Mouse (Mus musculus): ENCODE results near the gene Tbc1d21. TPM values are rescaled to one million over a fixed set of nuclear protein-coding genes. Genes with fewer than 3 reads are reported as not detected.

Gene Tbc1d21
- polyA plus RNA-seq, 1 experiment from 2014 or later = not detected

DNA sequence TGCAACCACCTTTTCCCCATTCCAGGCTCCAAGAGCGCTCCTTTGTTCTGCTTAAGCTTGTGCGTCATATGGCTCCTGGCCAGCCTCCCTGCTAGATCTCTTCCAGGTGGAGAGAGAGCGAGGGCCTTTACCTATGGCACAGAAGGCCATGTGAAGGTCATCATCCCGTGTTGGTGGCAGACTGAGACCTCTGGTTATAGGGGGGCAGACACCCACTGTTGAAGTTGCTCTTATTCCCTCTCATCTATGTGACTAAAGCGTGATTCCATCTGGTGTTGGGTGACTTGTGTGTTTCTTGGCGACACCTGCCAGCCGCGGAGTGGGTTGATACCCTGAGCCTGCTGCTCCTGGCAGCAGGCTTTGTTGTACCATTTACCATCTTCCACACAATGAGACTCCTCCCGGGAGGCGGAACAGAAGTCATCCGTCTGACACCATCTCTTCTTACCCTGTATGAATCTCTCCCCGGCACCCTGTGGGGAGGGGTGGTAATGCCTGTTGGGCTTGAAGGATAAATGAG is 3.7 kb upstream of the Tbc1d21 start:
- ATAC-seq (ENCODE audit: insufficient number of reproducible peaks, low FRiP score, low TSS enrichment, low read depth) = no peak
- no peaks in the 10 kb centered on the region for H3K27me3 ChIP-seq
- H3K9me3 ChIP-seq (replicated peaks) = no peaks in the 10 kb centered on the region
- no peaks in the 10 kb centered on the region for H3K36me3 ChIP-seq
- 67% methylated on average over 12 of the region's 12 CpGs for WGBS
- no peak overlapping the region for H3K9ac ChIP-seq
- H3K4me3 ChIP-seq (replicated peaks) = no peak overlapping the region
- no peaks in the 10 kb centered on the region for H3K4me1 ChIP-seq
- H3K4me2 ChIP-seq (replicated peaks) = no peak overlapping the region
- H3K27ac ChIP-seq (replicated peaks) = no peak overlapping the region

DNA sequence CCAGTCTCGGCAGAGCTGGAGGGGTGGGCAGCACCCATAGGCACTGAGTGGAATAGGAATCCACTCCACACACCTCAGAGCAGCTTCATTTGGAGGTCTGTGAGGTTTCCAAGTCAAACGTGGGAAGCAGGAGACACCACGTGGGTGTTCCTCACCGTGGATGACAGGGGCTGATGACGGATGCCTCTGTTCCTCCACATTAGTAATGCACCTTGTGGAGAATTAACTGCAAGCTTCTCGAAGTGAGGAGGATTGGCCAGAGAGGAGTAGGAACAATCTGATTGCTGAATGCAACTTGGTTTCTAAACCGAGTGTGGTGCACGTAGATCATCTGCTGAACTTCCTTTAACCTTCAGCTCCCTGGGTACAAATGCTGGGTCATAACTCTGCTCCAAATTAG is 1.7 kb upstream of the Tbc1d21 start:
- Histone ChIP-seq H3K4me2 (replicated peaks) (no peak overlapping the region), H3K9ac (no peak overlapping the region), H3K4me1 (no peaks in the 10 kb centered on the region), H3K4me3 (replicated peaks) (no peak overlapping the region), H3K36me3 (no peaks in the 10 kb centered on the region), H3K9me3 (replicated peaks) (no peaks in the 10 kb centered on the region), H3K27me3 (no peaks in the 10 kb centered on the region), H3K27ac (replicated peaks) (no peak overlapping the region)
- whole genome bisulfite sequencing = 36% methylated on average over 8 of the region's 8 CpGs
- no peak for ATAC-seq (ENCODE audit: insufficient number of reproducible peaks, low FRiP score, low TSS enrichment, low read depth)

GRCm38 (mm10) chr9:58369644-58370043 is 611 bp downstream of the Tbc1d21 start:
- ATAC-seq (ENCODE audit: insufficient number of reproducible peaks, low FRiP score, low TSS enrichment, low read depth) = no peak
- H3K27ac ChIP-seq (replicated peaks) = no peak overlapping the region
- H3K4me2 ChIP-seq (replicated peaks) = no peak overlapping the region
- no peaks in the 10 kb centered on the region for H3K36me3 ChIP-seq
- H3K9ac ChIP-seq = no peak overlapping the region
- no peaks in the 10 kb centered on the region for H3K4me1 ChIP-seq
- no peaks in the 10 kb centered on the region for H3K27me3 ChIP-seq
- H3K4me3 ChIP-seq (replicated peaks) = no peak overlapping the region
- WGBS = 45% methylated on average over 6 of the region's 6 CpGs
- no peaks in the 10 kb centered on the region for H3K9me3 ChIP-seq (replicated peaks)

DNA sequence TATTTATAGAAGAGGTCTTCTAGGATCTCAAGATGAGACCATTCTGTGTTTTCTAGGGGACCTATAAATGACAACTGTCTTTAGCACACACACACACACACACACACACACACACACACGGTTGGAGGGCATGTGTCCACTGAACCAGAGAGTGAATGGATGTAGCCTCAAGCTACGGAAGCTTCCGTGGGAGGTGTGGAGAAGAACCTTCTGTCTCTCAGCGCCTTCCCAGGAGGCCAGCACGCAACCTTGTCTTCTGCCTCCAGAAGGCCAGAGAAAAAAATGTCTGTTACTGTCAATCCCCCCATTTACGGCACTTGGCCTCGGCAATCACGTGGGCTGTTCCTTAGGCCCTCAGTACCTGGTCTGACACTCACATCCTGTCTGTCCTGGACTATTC is 5.9 kb downstream of the Tbc1d21 start:
- no peak for ATAC-seq (ENCODE audit: insufficient number of reproducible peaks, low FRiP score, low TSS enrichment, low read depth)
- WGBS = 85% methylated on average over 8 of the region's 8 CpGs
- no peaks in the 10 kb centered on the region for H3K27me3 ChIP-seq
- no peaks in the 10 kb centered on the region; the same call in 1 of the 2 replicates for H3K4me1 ChIP-seq
- H3K36me3 ChIP-seq = no peaks in the 10 kb centered on the region
- no peaks in the 10 kb centered on the region for H3K9me3 ChIP-seq (replicated peaks)
- no peak overlapping the region for H3K9ac ChIP-seq
- no peak overlapping the region for H3K4me3 ChIP-seq (replicated peaks)
- no peak overlapping the region for H3K27ac ChIP-seq (replicated peaks)
- no peak overlapping the region for H3K4me2 ChIP-seq (replicated peaks)

GRCm38 (mm10) chr9:58361956-58362355 is 8.3 kb downstream of the Tbc1d21 start:
- H3K36me3 ChIP-seq = no peaks in the 10 kb centered on the region
- H3K4me3 ChIP-seq (replicated peaks) = no peak overlapping the region
- ATAC-seq (ENCODE audit: insufficient number of reproducible peaks, low FRiP score, low TSS enrichment, low read depth) = no peak
- WGBS = 72% methylated on average over 7 of the region's 7 CpGs
- H3K9ac ChIP-seq = no peak overlapping the region
- no peaks in the 10 kb centered on the region for H3K9me3 ChIP-seq (replicated peaks)
- no peaks in the 10 kb centered on the region; the same call in 1 of the 2 replicates for H3K4me1 ChIP-seq
- no peak overlapping the region for H3K4me2 ChIP-seq (replicated peaks)
- no peak overlapping the region for H3K27ac ChIP-seq (replicated peaks)
- no peaks in the 10 kb centered on the region for H3K27me3 ChIP-seq

DNA sequence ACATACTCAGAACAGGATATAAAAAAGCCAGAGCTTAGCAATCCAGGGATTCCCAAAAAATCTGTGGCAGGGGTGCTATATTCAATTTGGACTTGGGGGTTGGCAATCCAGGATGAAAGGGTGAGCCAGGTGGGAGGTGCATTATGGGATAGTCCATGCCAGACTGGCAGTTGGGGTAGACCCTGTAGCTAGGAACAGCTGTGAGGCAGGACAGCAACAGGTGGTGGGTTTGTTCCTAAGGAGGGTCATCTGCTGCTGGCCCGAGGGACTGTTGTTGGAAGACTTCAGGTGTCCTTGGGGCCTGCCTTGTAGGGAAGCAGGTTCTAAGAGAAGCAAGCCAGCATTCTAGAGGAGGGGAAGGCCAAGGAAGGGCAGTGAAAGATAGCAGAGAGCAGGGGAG is 8.9 kb downstream of the Tbc1d21 start:
- H3K27me3 ChIP-seq = no peaks in the 10 kb centered on the region
- H3K4me1 ChIP-seq = no peaks in the 10 kb centered on the region; the same call in 1 of the 2 replicates
- ATAC-seq (ENCODE audit: insufficient number of reproducible peaks, low FRiP score, low TSS enrichment, low read depth) = no peak
- no peak overlapping the region for H3K9ac ChIP-seq
- no peaks in the 10 kb centered on the region for H3K36me3 ChIP-seq
- no peak overlapping the region for H3K4me2 ChIP-seq (replicated peaks)
- no peaks in the 10 kb centered on the region for H3K9me3 ChIP-seq (replicated peaks)
- 76% methylated on average over 1 of the region's 1 CpGs for WGBS
- no peak overlapping the region for H3K27ac ChIP-seq (replicated peaks)
- no peak overlapping the region for H3K4me3 ChIP-seq (replicated peaks)

GRCm38 (mm10) chr9:58355262-58356050 is 14.8 kb downstream of the Tbc1d21 start:
- no peaks in the 10 kb centered on the region for H3K4me1 ChIP-seq
- H3K27me3 ChIP-seq = no peaks in the 10 kb centered on the region
- H3K9ac ChIP-seq = no peak overlapping the region
- H3K4me3 ChIP-seq (replicated peaks) = no peak overlapping the region
- no peaks in the 10 kb centered on the region for H3K9me3 ChIP-seq (replicated peaks)
- no peaks in the 10 kb centered on the region for H3K36me3 ChIP-seq
- H3K27ac ChIP-seq (replicated peaks) = no peak overlapping the region
- 28% methylated on average over 6 of the region's 6 CpGs for WGBS
- no peak for ATAC-seq (ENCODE audit: insufficient number of reproducible peaks, low FRiP score, low TSS enrichment, low read depth)
- no peak overlapping the region for H3K4me2 ChIP-seq (replicated peaks)

DNA sequence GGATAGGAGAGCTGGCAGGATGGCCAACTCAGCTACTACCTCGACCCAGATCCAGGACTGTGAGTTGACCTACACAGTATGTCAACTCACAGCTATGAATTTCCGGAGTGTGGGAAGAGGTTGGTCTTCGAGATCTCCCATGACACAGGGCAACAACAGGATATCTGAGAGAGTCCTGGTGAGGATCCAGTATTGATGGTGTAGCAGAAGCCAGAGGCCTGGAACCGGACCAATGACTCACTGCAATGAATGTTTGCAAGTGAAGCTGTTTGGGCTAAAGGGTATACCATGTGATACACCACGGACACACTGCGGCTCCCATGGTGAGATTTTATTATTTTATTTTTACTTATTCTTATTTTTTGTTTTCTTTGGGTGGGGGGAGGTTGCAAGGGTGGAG is 15.6 kb downstream of the Tbc1d21 start:
- H3K4me3 ChIP-seq (replicated peaks) = no peak overlapping the region
- no peak overlapping the region for H3K27ac ChIP-seq (replicated peaks)
- H3K9me3 ChIP-seq (replicated peaks) = no peaks in the 10 kb centered on the region
- 81% methylated on average over 6 of the region's 6 CpGs for WGBS
- H3K36me3 ChIP-seq = no peaks in the 10 kb centered on the region
- H3K27me3 ChIP-seq = no peaks in the 10 kb centered on the region
- H3K4me2 ChIP-seq (replicated peaks) = no peak overlapping the region
- no peak for ATAC-seq (ENCODE audit: insufficient number of reproducible peaks, low FRiP score, low TSS enrichment, low read depth)
- H3K9ac ChIP-seq = no peak overlapping the region
- H3K4me1 ChIP-seq = no peaks in the 10 kb centered on the region

DNA sequence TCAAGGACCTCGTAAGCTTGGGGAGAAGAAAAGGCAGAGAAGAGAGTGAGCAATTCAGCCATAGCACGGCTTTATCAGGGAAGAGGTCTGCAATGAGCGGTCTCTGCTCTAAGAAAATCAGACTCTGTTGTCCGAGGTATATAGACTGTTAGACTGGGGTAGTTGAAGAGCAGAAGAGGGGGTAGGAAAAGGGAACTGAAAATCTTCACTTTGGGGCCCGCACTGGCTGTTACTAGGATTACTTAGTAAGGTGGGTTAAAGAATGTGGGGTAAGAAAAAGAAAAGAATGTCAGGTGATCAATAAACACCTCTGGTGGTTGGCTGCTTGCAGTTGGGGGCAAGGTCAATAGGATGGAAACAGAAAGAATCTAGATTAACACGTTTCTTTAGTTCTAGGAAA is 17.0 kb downstream of the Tbc1d21 start:
- 78% methylated on average over 6 of the region's 6 CpGs for WGBS
- no peak for ATAC-seq (ENCODE audit: insufficient number of reproducible peaks, low FRiP score, low TSS enrichment, low read depth)
- H3K27me3 ChIP-seq = no peaks in the 10 kb centered on the region
- no peaks in the 10 kb centered on the region for H3K9me3 ChIP-seq (replicated peaks)
- no peaks in the 10 kb centered on the region for H3K36me3 ChIP-seq
- no peak overlapping the region for H3K4me2 ChIP-seq (replicated peaks)
- H3K4me1 ChIP-seq = no peaks in the 10 kb centered on the region
- H3K4me3 ChIP-seq (replicated peaks) = no peak overlapping the region
- no peak overlapping the region for H3K9ac ChIP-seq
- H3K27ac ChIP-seq (replicated peaks) = no peak overlapping the region

DNA sequence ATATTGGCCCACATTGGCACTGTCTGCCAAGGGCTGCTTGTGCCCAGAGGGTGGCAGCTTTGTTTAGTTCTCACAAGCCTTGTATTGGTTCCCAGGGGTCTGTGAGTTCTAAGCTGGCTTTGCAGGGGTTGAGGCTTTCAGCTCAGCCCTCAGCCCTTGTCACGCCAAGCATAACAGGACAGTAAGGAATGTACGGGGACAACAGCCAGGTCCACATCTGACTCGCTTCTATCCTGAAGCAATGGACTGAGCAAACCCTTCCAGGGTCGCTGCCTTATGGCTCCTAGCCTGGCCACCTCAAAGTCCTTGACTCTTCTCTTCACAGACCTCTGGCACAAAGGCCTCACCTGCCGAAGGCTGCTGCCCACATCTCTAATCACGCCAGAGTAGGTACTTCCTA is 22.5 kb downstream of the Tbc1d21 start:
- Histone ChIP-seq H3K4me2 (replicated peaks) (no peak overlapping the region), H3K27ac (replicated peaks) (no peak overlapping the region), H3K9me3 (replicated peaks) (no peaks in the 10 kb centered on the region), H3K9ac (no peak overlapping the region), H3K36me3 (no peaks in the 10 kb centered on the region), H3K4me1 (no peaks in the 10 kb centered on the region), H3K4me3 (replicated peaks) (no peak overlapping the region), H3K27me3 (no peaks in the 10 kb centered on the region)
- no peak for ATAC-seq (ENCODE audit: insufficient number of reproducible peaks, low FRiP score, low TSS enrichment, low read depth)
- WGBS = 84% methylated on average over 6 of the region's 6 CpGs

DNA sequence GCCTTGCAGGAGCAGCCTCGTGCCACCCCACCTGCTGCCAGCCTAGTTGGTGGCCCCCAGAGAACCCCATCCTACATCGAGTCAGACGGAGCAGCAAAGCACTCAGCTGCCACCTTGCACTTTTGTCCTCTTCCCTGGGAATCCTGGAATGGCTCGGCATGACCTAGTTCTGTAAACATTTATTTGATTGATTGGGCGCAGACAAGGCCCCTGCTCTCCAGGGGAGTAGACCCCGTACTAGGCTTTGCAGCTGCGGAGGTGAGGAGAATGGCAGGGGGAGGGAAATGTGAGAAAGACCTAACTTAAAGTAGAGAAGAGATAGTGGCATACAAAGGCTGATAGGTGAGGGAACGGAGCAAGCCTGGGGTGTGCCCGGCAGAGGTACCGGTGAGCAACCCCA is 23.8 kb downstream of the Tbc1d21 start:
- no peak overlapping the region for H3K9ac ChIP-seq
- ATAC-seq (ENCODE audit: insufficient number of reproducible peaks, low FRiP score, low TSS enrichment, low read depth) = no peak
- WGBS = 54% methylated on average over 10 of the region's 10 CpGs

GRCm38 (mm10) chr9:58345963-58346362 is 24.3 kb downstream of the Tbc1d21 start:
- Histone ChIP-seq H3K4me1 (no peaks in the 10 kb centered on the region), H3K9ac (no peak overlapping the region), H3K4me3 (replicated peaks) (no peak overlapping the region), H3K27me3 (no peaks in the 10 kb centered on the region), H3K4me2 (replicated peaks) (no peak overlapping the region), H3K36me3 (no peaks in the 10 kb centered on the region), H3K27ac (replicated peaks) (no peak overlapping the region), H3K9me3 (replicated peaks) (no peaks in the 10 kb centered on the region)
- WGBS = 66% methylated on average over 7 of the region's 7 CpGs
- ATAC-seq (ENCODE audit: insufficient number of reproducible peaks, low FRiP score, low TSS enrichment, low read depth) = no peak

More for the DNA sequence above, 23.8 kb downstream of the Tbc1d21 start:
- H3K36me3 ChIP-seq = no peaks in the 10 kb centered on the region
- H3K4me2 ChIP-seq (replicated peaks) = no peak overlapping the region
- H3K4me1 ChIP-seq = no peaks in the 10 kb centered on the region
- no peaks in the 10 kb centered on the region for H3K9me3 ChIP-seq (replicated peaks)
- no peak overlapping the region for H3K27ac ChIP-seq (replicated peaks)
- H3K4me3 ChIP-seq (replicated peaks) = no peak overlapping the region
- H3K27me3 ChIP-seq = no peaks in the 10 kb centered on the region

All from embryonic facial prominence, embryonic 15.5 days (tissue).